Mouse (Mus musculus): ENCODE measurements around the gene Gm9817.

Gm9817 gene

DNA sequence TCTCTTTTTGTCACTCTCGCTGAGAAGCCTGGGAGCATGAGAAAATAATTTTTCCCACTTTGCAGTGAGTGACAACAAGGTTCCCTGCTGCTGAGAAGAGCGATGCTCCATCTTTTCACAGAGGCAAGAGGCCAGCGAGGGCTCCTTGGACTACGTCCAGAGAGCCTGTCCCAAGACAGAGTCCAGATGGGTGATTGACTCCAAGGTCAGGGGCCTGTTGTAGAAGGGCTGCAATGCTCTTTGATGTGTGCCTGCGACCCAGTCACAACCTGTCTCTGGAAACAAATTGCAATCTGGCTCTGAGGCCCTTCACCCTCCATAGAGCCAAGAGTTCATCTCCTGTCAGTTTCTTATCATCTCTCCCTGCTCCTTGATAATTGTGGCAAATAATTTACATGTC is 5.2 kb downstream of the Gm9817 start:
- ATAC-seq (ENCODE audit: insufficient number of reproducible peaks, low FRiP score, low TSS enrichment): no peak

DNA sequence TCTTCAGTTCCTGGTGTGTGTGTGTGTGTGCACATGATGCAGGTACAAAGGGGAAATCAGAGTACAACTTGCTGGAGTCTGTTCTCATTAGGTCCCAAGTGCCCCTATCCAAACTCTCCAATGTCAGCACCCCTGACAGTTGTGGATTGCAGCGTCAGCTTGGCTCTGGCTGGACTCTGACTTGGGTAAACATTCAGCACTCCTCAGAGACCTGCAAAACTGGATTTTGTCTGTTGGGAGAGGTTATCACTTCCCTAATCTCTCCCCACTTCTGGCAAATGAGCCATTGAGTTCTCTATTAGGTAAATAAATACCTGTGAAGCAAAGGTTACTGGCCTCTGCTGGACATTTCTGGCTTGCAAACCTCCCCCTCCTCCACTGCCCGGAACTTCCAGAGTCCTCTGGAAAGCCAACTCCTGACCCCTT is 10.3 kb downstream of the Gm9817 start:
- ATAC-seq (ENCODE audit: insufficient number of reproducible peaks, low FRiP score, low TSS enrichment): no peak

DNA sequence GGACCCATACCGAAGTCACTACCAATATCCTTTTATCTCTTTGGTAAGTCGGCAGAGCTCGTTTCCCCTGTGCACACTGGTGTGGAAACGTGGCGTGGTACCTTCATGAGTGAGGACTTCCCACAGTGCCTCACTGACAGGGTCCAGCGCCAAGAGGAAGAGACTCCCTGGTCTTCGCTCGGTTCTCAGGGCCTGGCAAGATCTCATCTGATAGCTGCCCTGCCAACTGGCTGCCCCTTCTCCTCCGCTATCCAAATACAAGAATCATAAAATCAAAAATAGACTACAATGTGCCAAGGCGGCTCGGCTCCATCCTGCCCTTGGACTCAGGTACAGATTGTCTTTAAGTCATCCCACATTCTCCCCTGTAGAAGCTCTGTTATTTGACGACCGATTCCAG is 11.4 kb downstream of the Gm9817 start:
- no peak for ATAC-seq (ENCODE audit: insufficient number of reproducible peaks, low FRiP score, low TSS enrichment)

DNA sequence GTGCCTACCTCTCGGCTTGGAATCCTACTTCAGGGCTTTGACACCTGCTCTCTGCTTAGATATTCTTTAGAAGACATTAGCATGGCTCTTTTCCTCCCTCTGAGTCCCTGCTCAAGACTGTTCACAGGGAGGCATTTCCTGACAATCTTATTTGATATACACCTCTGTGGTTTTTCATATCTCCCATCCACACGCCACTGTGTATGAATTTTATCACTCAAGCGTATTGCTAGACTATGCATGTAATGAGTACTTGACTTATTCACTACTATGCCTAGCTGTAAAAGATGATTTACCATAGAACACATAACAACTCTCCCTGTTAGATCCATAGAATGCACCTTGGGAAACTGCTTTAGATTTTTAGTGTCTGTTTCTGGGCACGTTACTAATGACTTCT is 14.3 kb downstream of the Gm9817 start:
- no peak for ATAC-seq (ENCODE audit: insufficient number of reproducible peaks, low FRiP score, low TSS enrichment)

DNA sequence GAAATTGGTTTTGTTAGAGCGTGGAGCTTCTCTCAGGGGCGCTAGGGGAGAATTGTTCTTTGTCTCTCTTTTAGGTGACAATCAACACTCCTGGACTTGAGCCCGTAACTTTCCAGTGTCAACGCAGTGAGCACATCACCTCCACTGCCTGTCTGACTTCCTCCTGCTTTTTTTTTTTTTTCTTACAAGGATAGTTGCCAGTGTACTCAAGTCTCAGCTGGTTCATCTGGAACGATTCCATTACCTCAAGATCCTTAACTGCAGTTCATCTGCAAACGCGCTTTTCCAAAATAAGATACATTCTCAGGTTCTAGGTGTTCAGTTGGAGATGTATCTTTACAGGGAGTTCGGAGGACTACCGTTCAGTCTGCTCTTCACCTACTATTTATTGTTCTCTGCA is 16.5 kb downstream of the Gm9817 start:
- no peak for ATAC-seq (ENCODE audit: insufficient number of reproducible peaks, low FRiP score, low TSS enrichment)

DNA sequence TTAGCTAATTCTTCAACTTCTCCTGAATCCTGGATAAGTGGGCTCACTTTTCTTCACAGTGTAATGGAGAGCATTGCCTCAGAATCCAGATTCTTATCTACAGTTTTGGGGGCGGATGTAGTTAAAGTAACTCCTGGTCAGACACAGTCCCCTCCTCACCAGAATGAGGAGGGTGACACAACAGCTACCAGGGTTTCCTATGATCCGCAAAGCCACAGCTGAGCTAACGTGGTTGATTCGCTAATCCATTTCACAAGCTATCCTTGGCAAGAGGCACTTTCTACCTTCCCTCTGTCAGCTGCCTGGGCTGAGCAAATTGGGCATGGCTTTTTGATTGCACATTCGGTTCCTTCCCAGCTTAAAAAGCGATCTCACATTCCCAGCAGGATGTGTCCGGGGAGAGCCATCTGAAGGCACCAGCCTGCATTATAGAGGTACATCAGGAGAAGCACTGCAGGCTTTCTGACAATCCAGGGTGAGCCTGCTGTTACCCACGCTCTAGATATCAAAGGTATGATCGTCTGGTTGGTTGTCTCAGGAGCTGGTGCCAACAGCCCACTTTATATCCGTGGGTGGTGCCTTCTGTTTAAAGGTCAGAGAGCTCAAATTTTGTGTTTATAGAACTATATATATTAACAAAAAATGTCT is 21.2 kb downstream of the Gm9817 start:
- ATAC-seq (ENCODE audit: insufficient number of reproducible peaks, low FRiP score, low TSS enrichment): no peak

DNA sequence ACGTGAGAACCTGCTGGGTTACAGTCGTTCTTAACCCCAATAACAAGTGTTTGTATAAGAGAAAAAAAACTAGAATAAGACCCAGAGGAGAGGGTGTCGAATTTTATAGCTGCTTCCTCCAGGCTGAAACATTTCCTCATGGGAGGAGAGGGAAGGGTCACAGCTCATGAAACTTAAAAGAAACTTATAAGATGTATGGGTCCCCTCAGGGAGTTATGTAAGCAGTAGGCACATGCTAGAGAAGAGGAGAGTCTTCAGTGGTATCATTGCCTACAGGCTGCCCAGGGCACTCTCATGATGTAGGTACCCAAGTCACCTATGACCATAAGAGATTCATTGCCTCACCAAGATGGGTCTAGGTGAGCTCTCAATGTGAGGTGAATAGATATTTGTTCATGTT is 28.0 kb downstream of the Gm9817 start:
- ATAC-seq (ENCODE audit: insufficient number of reproducible peaks, low FRiP score, low TSS enrichment): no peak

DNA sequence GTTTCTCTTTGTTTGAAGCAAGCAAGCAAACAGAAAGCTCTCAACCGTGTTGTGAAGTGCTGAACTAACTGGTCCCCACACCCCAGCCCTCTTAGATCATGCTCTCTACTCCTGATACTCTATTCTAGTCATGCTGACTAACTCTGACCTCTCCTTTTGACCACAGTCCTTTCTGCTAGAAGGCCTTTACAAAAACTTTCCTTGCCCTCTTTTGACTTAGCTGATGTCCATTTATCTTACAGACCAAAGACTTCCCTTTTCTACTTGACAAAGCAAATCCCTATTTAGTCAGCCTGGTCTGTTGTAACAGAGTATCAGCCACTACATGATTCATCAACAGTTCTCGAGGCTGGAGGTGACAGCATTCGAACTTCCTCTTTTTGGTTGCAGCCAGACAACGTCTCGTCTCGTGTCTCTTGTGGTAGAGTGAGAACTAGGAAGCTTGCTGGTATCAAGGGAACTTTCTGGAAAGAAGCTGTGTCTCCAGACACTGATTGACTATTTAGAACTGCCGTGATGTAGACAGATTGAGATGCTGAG is 30.4 kb downstream of the Gm9817 start:
- ATAC-seq (ENCODE audit: insufficient number of reproducible peaks, low FRiP score, low TSS enrichment): no peak

DNA sequence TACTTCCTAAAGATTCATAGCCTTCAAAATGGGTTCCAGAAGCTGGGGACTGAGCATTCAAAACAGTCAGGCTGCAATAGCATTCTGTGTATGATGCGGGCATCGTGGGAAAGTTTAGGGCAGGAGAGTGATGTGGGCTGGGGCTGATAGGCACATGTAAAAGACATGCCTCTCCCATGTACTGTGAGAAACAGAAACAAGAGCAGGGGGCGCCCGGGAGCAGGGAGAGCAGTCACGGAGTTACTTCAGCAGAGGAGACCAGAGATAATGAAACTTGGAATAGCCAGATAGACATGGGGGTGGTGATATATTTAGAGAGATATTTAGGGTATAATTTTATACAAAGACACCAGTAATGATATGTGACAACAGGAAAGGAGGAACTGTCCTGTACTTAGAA is 39.9 kb downstream of the Gm9817 start:
- ATAC-seq (ENCODE audit: insufficient number of reproducible peaks, low FRiP score, low TSS enrichment): no peak

DNA sequence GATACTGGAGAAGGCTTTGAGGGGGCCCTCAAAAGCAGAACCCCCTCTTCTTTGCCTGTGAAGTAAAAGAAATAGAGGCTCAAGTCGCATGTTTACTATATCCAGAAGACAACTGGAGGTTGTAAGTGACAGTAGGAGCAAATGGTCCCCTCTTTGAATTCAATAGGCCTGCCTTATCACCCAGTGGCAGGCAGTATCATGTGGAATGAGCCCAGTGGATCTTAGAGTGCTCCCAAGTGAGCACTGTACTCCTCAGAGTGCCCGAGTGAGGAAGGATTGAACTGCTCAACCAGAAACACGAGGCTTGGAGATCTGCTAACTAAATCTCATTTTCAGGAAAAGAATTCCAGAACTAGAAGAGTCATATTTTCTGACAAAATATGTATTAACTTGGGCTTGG is 40.3 kb downstream of the Gm9817 start:
- ATAC-seq (ENCODE audit: insufficient number of reproducible peaks, low FRiP score, low TSS enrichment): no peak
